ENCODE assay signal across 8 mouse cellular contexts in the genomic region with DNA sequence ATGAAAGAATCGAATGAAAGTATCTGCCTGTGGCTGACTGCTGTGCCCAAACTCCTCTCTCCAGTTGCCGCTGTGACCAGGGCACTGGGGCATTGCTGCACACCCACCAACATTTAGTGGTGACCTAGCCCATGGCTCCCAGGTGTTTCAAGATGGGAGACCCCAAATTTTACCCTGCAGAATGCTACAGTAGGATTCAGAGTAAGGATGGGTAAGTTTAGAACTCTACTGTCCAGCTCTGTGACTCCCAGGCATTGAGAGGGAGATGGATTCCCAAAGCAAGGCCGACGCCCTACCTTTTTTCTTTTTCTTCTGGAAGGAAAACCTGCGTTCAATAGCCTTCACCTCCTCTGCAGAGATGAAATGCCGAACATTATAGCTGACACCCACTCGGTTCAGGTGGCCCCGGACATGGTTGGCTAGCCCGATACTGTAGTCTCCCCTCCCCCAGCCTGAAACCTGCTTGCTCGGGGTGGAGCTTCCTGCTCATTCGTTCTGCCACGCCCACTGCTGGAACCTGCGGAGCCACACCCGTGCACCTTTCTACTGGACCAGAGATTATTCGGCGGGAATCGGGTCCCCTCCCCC. TPM values are rescaled to one million over a fixed set of nuclear protein-coding genes. Genes with fewer than 3 reads are reported as not detected.
DNase-seq lines count a peak whose midpoint lies in the region; ATAC-seq and TF ChIP-seq lines count a peak whose summit lies in the region.

No protein-coding gene starts in this region.

- no peak for DNase-seq in heart, postnatal 25 days (ENCODE audit: low spot score)
- DNase-seq in embryo, embryonic 9.5 days (ENCODE audit: extremely low spot score) = peak; percentile 53
- DNase-seq in cerebellum, adult 2 months = no peak
- no peak for DNase-seq in retina, postnatal 1 day
- DNase-seq in cerebellum, adult 18-20 months = no peak

- intact Hi-C loops in heart, postnatal 25 days (cut with DNase I) = no loop called here

- no peak for TF ChIP-seq CTCF in cerebellum, adult 2 months (IDR thresholded peaks at IDR 0.05; ENCODE audit: borderline replicate concordance, insufficient read depth, low read depth, low read length)

- peaks cover 3 to 10% of the 10 kb centered on the region in 2 experiments; a peak in 3 of 4 replicates for H3K4me1 ChIP-seq in heart, embryonic 14.5 days (ENCODE audit: control insufficient read depth in 2 of 2, insufficient read depth in 2 of 2, low read length in 2 of 2)
- H3K4me1 ChIP-seq in midbrain, embryonic 16.5 days (ENCODE audit: control insufficient read depth, insufficient read depth, low read length) = peaks cover 4% of the 10 kb centered on the region; the same call in 1 of the 2 replicates
- H3K4me1 ChIP-seq in cerebellum, adult 2 months (ENCODE audit: control insufficient read depth, insufficient read depth, low read length) = 0 out of 2 replicates have a peak, but pooled peaks cover 4% of the 10 kb centered on the region

- H3K4me2 ChIP-seq in heart, embryonic 14.5 days (ENCODE audit: low read length) = peak overlapping the region; percentile 61
- H3K4me2 ChIP-seq in midbrain, embryonic 16.5 days (ENCODE audit: low read length) = peak overlapping the region; percentile 25; the same call in 1 of the 2 replicates

- ATAC-seq in heart, embryonic 14.5 days (ENCODE audit: insufficient number of reproducible peaks, insufficient read depth, low FRiP score, low read depth) = no peak
- peak; percentile 67 for ATAC-seq in inflammation-experienced regulatory T-cells, adult 6 months
- ATAC-seq in midbrain, embryonic 16.5 days = no peak

- H3K9ac ChIP-seq in heart, embryonic 14.5 days (ENCODE audit: low read length) = 0 out of 2 replicates have a peak overlapping the region, but pooled peaks have one; percentile 11
- H3K9ac ChIP-seq in midbrain, embryonic 16.5 days (ENCODE audit: low read depth, low read length) = no peak overlapping the region

- no peak for TF ChIP-seq POLR2A in cerebellum, adult 2 months (IDR thresholded peaks at IDR 0.05; ENCODE audit: borderline replicate concordance, insufficient read depth, low read length)

- H3K36me3 ChIP-seq in heart, embryonic 14.5 days (ENCODE audit: control insufficient read depth, insufficient read depth, low read length) = peaks cover 7% of the 10 kb centered on the region; the same call in 1 of the 2 replicates
- 0 out of 2 replicates have a peak, but pooled peaks cover 10% of the 10 kb centered on the region for H3K36me3 ChIP-seq in midbrain, embryonic 16.5 days (ENCODE audit: control insufficient read depth, insufficient read depth, low read length)

- no peaks in the 10 kb centered on the region for H3K9me3 ChIP-seq in heart, embryonic 14.5 days (ENCODE audit: control insufficient read depth, low read length)
- H3K9me3 ChIP-seq in midbrain, embryonic 16.5 days (replicated peaks; ENCODE audit: control insufficient read depth, low read length, poor library complexity, severe bottlenecking) = no peaks in the 10 kb centered on the region

- no peak overlapping the region for H3K27ac ChIP-seq in heart, embryonic 14.5 days (replicated peaks in 1 of 2; ENCODE audit: control insufficient read depth in 1 of 2, insufficient read depth in 1 of 2, low read depth in 2 of 2, low read length in 2 of 2)
- no peak overlapping the region for H3K27ac ChIP-seq in midbrain, embryonic 16.5 days (ENCODE audit: low read length)
- H3K27ac ChIP-seq in cerebellum, adult 2 months (ENCODE audit: insufficient read depth, low read length) = no peak overlapping the region

- no peaks in the 10 kb centered on the region for H3K27me3 ChIP-seq in heart, embryonic 14.5 days (ENCODE audit: control insufficient read depth, insufficient read depth, low read length)
- H3K27me3 ChIP-seq in midbrain, embryonic 16.5 days (ENCODE audit: control insufficient read depth, insufficient read depth, low read depth, low read length) = no peaks in the 10 kb centered on the region
- H3K27me3 ChIP-seq in cerebellum, adult 2 months (ENCODE audit: control insufficient read depth, insufficient read depth, low read length) = no peaks in the 10 kb centered on the region

- peak overlapping the region; percentile 26 to 35; a peak in 3 of 4 replicates for H3K4me3 ChIP-seq in heart, embryonic 14.5 days (ENCODE audit: control insufficient read depth in 1 of 2, insufficient read depth in 1 of 2, low read depth in 1 of 2, low read length in 2 of 2)
- no peak overlapping the region for H3K4me3 ChIP-seq in midbrain, embryonic 16.5 days (ENCODE audit: low read depth, low read length)
- no peak overlapping the region for H3K4me3 ChIP-seq in cerebellum, adult 2 months (replicated peaks; ENCODE audit: insufficient read depth, low read depth, low read length)

- WGBS in heart, embryonic 14.5 days = 22% methylated on average over 10 of the region's 17 CpGs
- WGBS in midbrain, embryonic 16.5 days = 23% methylated on average over 11 of the region's 17 CpGs
- WGBS in cerebellum, adult 2 months = 37% methylated on average over 13 of the region's 17 CpGs

RNA-seq across cellular contexts. Expression of a gene that starts 18.7 kb away (rescaled TPM):
- polyA plus RNA-seq in heart, embryonic 14.5 days (2014; fragmentation: Nextera tagmentation; extraction: Ambion mirVana) = 83.5 and 84.1 TPM in 2 replicates
- 10 to 100 TPM; 43.0 to 46.3 TPM for total RNA-seq in heart, postnatal 25 days (2021)
- polyA plus RNA-seq in inflammation-experienced regulatory T-cells, adult 6 months (2017; shearing (Covaris generic)) = 10 to 100 TPM; 31.9 to 78.6 (median 57.6) TPM
- polyA plus RNA-seq in midbrain, embryonic 16.5 days (2015; fragmentation: Nextera tagmentation; extraction: Ambion mirVana) = 160 and 166 TPM in 2 replicates
- 279 and 287 TPM in 2 replicates for polyA plus RNA-seq in cerebellum, adult 2 months (2012; rRNA removed)

RNA-seq across cellular contexts. Expression of a gene that starts 20.2 kb away (rescaled TPM):
- 18.2 and 19.5 TPM in 2 replicates for polyA plus RNA-seq in heart, embryonic 14.5 days (2014; fragmentation: Nextera tagmentation; extraction: Ambion mirVana)
- 10 to 100 TPM; 18.1 to 20.2 TPM for total RNA-seq in heart, postnatal 25 days (2021)
- 10 to 100 TPM in 2 of 3 experiments, 1 to 10 TPM in 1; 9.5 to 14.6 (median 11.6) TPM for polyA plus RNA-seq in inflammation-experienced regulatory T-cells, adult 6 months (2017; shearing (Covaris generic))
- 41.3 and 41.4 TPM in 2 replicates for polyA plus RNA-seq in midbrain, embryonic 16.5 days (2015; fragmentation: Nextera tagmentation; extraction: Ambion mirVana)
- 48.5 and 51.2 TPM in 2 replicates for polyA plus RNA-seq in cerebellum, adult 2 months (2012; rRNA removed)

RNA-seq across cellular contexts. Expression of a gene that starts 34.3 kb away (rescaled TPM):
- 0.67 and 0.76 TPM in 2 replicates for polyA plus RNA-seq in heart, embryonic 14.5 days (2014; fragmentation: Nextera tagmentation; extraction: Ambion mirVana)
- 1 to 10 TPM in 1 of 2 experiments, under 1 TPM in 1; 0.91 to 1.3 TPM for total RNA-seq in heart, postnatal 25 days (2021)
- polyA plus RNA-seq in inflammation-experienced regulatory T-cells, adult 6 months (2017; shearing (Covaris generic)) = 100 to 1,000 TPM; 109 to 139 (median 109) TPM
- polyA plus RNA-seq in midbrain, embryonic 16.5 days (2015; fragmentation: Nextera tagmentation; extraction: Ambion mirVana) = 0.55 and 1.0 TPM in 2 replicates
- 0.92 and 1.2 TPM in 2 replicates for polyA plus RNA-seq in cerebellum, adult 2 months (2012; rRNA removed)

RNA-seq across cellular contexts. Expression of a gene that starts 48.0 kb away (rescaled TPM):
- polyA plus RNA-seq in heart, embryonic 14.5 days (2014; fragmentation: Nextera tagmentation; extraction: Ambion mirVana) = 33.0 and 34.9 TPM in 2 replicates
- 10 to 100 TPM; 37.2 to 51.5 TPM for total RNA-seq in heart, postnatal 25 days (2021)
- 100 to 1,000 TPM; 122 to 190 (median 146) TPM for polyA plus RNA-seq in inflammation-experienced regulatory T-cells, adult 6 months (2017; shearing (Covaris generic))
- 101 and 109 TPM in 2 replicates for polyA plus RNA-seq in midbrain, embryonic 16.5 days (2015; fragmentation: Nextera tagmentation; extraction: Ambion mirVana)
- polyA plus RNA-seq in cerebellum, adult 2 months (2012; rRNA removed) = 117 and 127 TPM in 2 replicates

RNA-seq across cellular contexts. Expression of a gene that starts 54.9 kb away (rescaled TPM):
- not detected in 2 replicates for polyA plus RNA-seq in heart, embryonic 14.5 days (2014; fragmentation: Nextera tagmentation; extraction: Ambion mirVana)
- total RNA-seq in heart, postnatal 25 days (2021) = under 1 TPM; 0.16 to 0.20 TPM
- polyA plus RNA-seq in inflammation-experienced regulatory T-cells, adult 6 months (2017; shearing (Covaris generic)) = 10 to 100 TPM; 75.1 to 87.9 (median 83.8) TPM
- polyA plus RNA-seq in midbrain, embryonic 16.5 days (2015; fragmentation: Nextera tagmentation; extraction: Ambion mirVana) = not detected in 2 replicates
- not detected in 2 replicates for polyA plus RNA-seq in cerebellum, adult 2 months (2012; rRNA removed)

Comparison
In these comparisons a context has a peak if more than half of its experiments do, and no peak if none do; other contexts are left out.
1. H3K4me3 ChIP-seq: peak in heart, embryonic 14.5 days (2 of 2); none in midbrain, embryonic 16.5 days (single experiment) and cerebellum, adult 2 months (single experiment).
2. RNA of a gene that starts 34.3 kb away (polyA plus RNA-seq): 109 to 139 TPM in inflammation-experienced regulatory T-cells, adult 6 months; 0.92 to 1.2 TPM in cerebellum, adult 2 months, 0.55 to 1.0 TPM in midbrain, embryonic 16.5 days and 0.67 to 0.76 TPM in heart, embryonic 14.5 days; every median in the first group is over 10 times any median in the second.